Mouse (Mus musculus) liver, embryonic 14.5 days (tissue): Measurements from ENCODE around the gene Drosha.

ENCODE experiments used
- CTCF ChIP-seq: IDR thresholded peaks from 2 replicates; pipeline ENCODE4 v1.5.1; 2016; ENCODE audit warnings: antibody characterized with exemption, low read depth, control low read depth
- EP300 ChIP-seq: IDR thresholded peaks from 2 replicates; pipeline ENCODE4 v1.6.1; 2016; ENCODE audit warnings: antibody characterized with exemption, low read depth

GRCm38 (mm10) chr15:12789406-12789867 is 35.2 kb upstream of the Drosha start:
- TF ChIP-seq CTCF = no peak
- no peak for TF ChIP-seq EP300
